Mouse (Mus musculus) B cell, adult (primary cell): Measurements from ENCODE around the gene Hap1. TPM values are rescaled to one million over a fixed set of nuclear protein-coding genes. Genes with fewer than 3 reads are reported as not detected.

ENCODE experiments used
- total RNA-seq: library from RNA; stranded (reverse); gene quantifications from 4 replicates; pipeline ENCODE4 v1.2.4, GENCODE M21; 2023; ENCODE audit not compliant: inconsistent age

Hap1 gene
- 2.0 to 3.5 TPM (median 2.4 TPM) in 4 replicates for total RNA-seq

GRCm38 (mm10) chr11:100355972-100356818 is at the start of gene Hap1:
TSS of gene Hap1 (minus strand) at chr11:100356128.

GRCm38 (mm10) chr11:100397600-100398389 is 41.9 kb upstream of the Hap1 start, which contains the start of gene Jup:
TSS of gene Jup (minus strand) at chr11:100397763.

GRCm38 (mm10) chr11:100333944-100334457 is 21.9 kb downstream of the Hap1 start, which contains the start of gene Gast:
TSS of gene Gast (plus strand) at chr11:100334407.

GRCm38 (mm10) chr11:100319492-100320171 is 36.3 kb downstream of the Hap1 start, which contains the start of gene Eif1:
TSS of gene Eif1 (plus strand) at chr11:100319885.

Other genes with a start within 250 kb of the Hap1 start
- not detected in 4 replicates for gene Krt13, start 234.6 kb downstream of the Hap1 start, total RNA-seq
- not detected in 4 replicates for gene Krt15, start 220.2 kb downstream of the Hap1 start, total RNA-seq
- gene Krt19, start 207.5 kb downstream of the Hap1 start, total RNA-seq, result 0.45 to 1.1 TPM in 2 of 4 replicates, not detected in the others
- gene Krt9, start 162.9 kb downstream of the Hap1 start, total RNA-seq, result not detected in 4 replicates
- not detected in 4 replicates for gene Krt14, start 148.6 kb downstream of the Hap1 start, total RNA-seq
- gene Krt16, start 107.2 kb downstream of the Hap1 start, total RNA-seq, result not detected in 4 replicates
- gene Krt17, start 95.1 kb downstream of the Hap1 start, total RNA-seq, result not detected in 4 replicates
- gene Krt42, start 86.3 kb downstream of the Hap1 start, total RNA-seq, result not detected in 4 replicates
- gene Eif1, start 36.2 kb downstream of the Hap1 start, total RNA-seq, result 2,378 to 2,468 TPM (median 2,410 TPM) in 4 replicates
- not detected in 4 replicates for gene Gast, start 21.7 kb downstream of the Hap1 start, total RNA-seq
- 12.6 to 22.2 TPM (median 13.9 TPM) in 4 replicates for gene Jup, start 41.6 kb upstream of the Hap1 start, total RNA-seq
- gene P3h4, start 58.7 kb upstream of the Hap1 start, total RNA-seq, result 0.24 TPM in 1 of 4 replicates, not detected in the others
- not detected in 4 replicates for gene Fkbp10, start 59.6 kb upstream of the Hap1 start, total RNA-seq
- gene Nt5c3b, start 85.7 kb upstream of the Hap1 start, total RNA-seq, result 60.8 to 67.9 TPM (median 62.0 TPM) in 4 replicates
- gene Klhl10, start 85.8 kb upstream of the Hap1 start, total RNA-seq, result 1.2 to 3.1 TPM (median 2.1 TPM) in 4 replicates
- 20.4 to 24.2 TPM (median 22.4 TPM) in 4 replicates for gene Klhl11, start 116.6 kb upstream of the Hap1 start, total RNA-seq
- 158 to 172 TPM (median 161 TPM) in 4 replicates for gene Acly, start 171.9 kb upstream of the Hap1 start, total RNA-seq
- 0.32 to 0.51 TPM (median 0.39 TPM) in 3 of 4 replicates, not detected in the other for gene Ttc25, start 189.5 kb upstream of the Hap1 start, total RNA-seq
- gene Cnp, start 218.8 kb upstream of the Hap1 start, total RNA-seq, result 182 to 196 TPM (median 187 TPM) in 4 replicates